Mouse (Mus musculus) E14TG2a.4 (cell line): ENCODE measurements around the gene Tbc1d17.
A peak's percentile ranks its signal among the peaks of the same experiment; 100 is the strongest.

Experiments
- H3K27me3 ChIP-seq: 2 replicates; pipeline ENCODE4 v1.6.1; 2014; ENCODE audit warnings: low read length, control low read depth; ENCODE audit not compliant: insufficient read depth
- H3K36me3 ChIP-seq: 2 replicates; pipeline ENCODE4 v1.6.1; 2014; ENCODE audit warnings: low read length, control low read depth; ENCODE audit not compliant: insufficient read depth
- H3K4me1 ChIP-seq: replicated peaks from 2 replicates; pipeline ENCODE4 v1.6.1; 2014; ENCODE audit warnings: low read depth, low read length, control low read depth
- H3K4me3 ChIP-seq: replicated peaks from 2 replicates; pipeline ENCODE4 v1.5.1; 2014; ENCODE audit warnings: mild to moderate bottlenecking, low read length
- H3K9me3 ChIP-seq: 2 replicates; pipeline ENCODE4 v1.6.1; 2014; ENCODE audit warnings: low read length, control low read depth
- CTCF ChIP-seq: conservative IDR thresholded peaks from 2 replicates; pipeline ENCODE4 v1.5.1; 2014; ENCODE audit warnings: low read length
- NANOG ChIP-seq: IDR thresholded peaks from 2 replicates; pipeline ENCODE4 v1.6.1; 2014; ENCODE audit warnings: borderline replicate concordance, low read length, mixed read lengths
- POU5F1 ChIP-seq: IDR thresholded peaks from 2 replicates; pipeline ENCODE4 v1.6.1; 2014; ENCODE audit warnings: low read length, borderline replicate concordance

Gene Tbc1d17

DNA sequence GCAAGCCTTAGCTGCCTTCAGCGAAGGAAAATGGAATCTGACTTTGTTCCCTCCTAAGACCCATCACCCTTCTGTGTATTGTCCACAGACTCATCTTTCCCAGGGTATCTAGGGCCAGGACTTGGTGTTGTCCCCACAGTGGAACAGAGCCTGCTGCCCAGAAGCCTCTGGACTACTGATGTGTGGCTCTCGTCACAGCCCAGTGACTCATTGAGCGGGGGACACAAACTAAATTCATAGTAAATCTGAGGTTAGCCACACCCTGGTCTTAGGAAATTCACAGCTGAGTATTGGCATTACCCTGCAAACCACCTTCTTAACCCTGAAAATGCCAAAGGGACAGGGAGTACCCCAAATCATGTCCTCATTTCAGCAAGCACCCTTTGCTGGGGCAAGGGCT lies 22.1 kb downstream of the Tbc1d17 start:
- Histone ChIP-seq H3K27me3 (no peaks in the 10 kb centered on the region), H3K4me3 (0 out of 2 replicates have a peak overlapping the region, but pooled peaks have one; percentile 8), H3K36me3 (peaks cover 90% of the 10 kb centered on the region)

DNA sequence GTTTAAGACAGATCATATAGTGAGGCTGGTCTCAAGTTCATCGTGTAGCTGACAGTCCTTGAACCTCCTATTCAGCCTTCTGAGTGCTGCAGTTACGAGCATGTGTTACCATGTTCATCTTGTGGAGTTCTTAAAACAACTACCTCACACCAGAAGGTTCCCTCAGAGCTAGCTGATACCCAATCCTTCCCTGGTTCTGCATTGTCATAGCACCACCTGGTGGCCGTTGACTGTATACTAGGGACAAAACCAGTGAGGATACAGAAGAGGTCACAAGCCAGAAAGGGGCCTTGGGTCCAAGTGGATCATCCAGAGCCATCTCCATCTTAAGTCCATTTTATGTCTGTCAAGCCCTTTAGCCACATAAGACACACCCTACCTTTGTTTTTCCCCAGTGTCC lies 24.0 kb downstream of the Tbc1d17 start:
- Histone ChIP-seq H3K4me1 (peaks cover 97% of the 10 kb centered on the region), H3K36me3 (peaks cover 90% of the 10 kb centered on the region), H3K27me3 (no peaks in the 10 kb centered on the region), H3K9me3 (no peaks in the 10 kb centered on the region), H3K4me3 (peak overlapping the region; percentile 27; the same call in 1 of the 2 replicates)
- TF ChIP-seq NANOG (no peak), CTCF (peak; percentile 67), POU5F1 (no peak)

More for the DNA sequence above, 22.1 kb downstream of the Tbc1d17 start:
- Histone ChIP-seq H3K9me3 (no peaks in the 10 kb centered on the region), H3K4me1 (peaks cover 97% of the 10 kb centered on the region)
- TF ChIP-seq CTCF (no peak), NANOG (no peak), POU5F1 (no peak)

DNA sequence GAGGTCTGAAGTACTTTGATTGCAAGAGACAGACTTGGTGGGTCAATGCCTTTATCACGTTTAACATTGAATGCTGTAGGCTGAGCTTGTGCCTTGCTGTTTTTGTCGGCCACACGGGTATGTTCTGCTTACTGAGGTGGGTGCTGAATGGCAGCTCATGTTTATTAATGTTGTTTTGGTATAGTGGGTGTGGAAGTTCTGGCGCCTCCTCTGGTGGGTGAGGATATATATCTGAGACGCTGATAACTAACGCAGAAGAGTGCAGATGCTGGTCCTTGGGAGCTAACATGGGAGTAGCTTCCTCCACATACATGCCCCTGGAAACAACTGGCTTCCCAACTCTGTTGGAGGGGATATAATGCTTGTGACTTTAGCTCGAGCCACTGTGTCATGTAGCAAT lies 25.5 kb downstream of the Tbc1d17 start:
- TF ChIP-seq NANOG: no peak
- no peak for TF ChIP-seq CTCF
- TF ChIP-seq POU5F1: no peak
- Histone ChIP-seq H3K36me3 (peaks cover 90% of the 10 kb centered on the region), H3K27me3 (no peaks in the 10 kb centered on the region), H3K4me1 (peaks cover 97% of the 10 kb centered on the region), H3K9me3 (no peaks in the 10 kb centered on the region), H3K4me3 (peak overlapping the region; percentile 27)

DNA sequence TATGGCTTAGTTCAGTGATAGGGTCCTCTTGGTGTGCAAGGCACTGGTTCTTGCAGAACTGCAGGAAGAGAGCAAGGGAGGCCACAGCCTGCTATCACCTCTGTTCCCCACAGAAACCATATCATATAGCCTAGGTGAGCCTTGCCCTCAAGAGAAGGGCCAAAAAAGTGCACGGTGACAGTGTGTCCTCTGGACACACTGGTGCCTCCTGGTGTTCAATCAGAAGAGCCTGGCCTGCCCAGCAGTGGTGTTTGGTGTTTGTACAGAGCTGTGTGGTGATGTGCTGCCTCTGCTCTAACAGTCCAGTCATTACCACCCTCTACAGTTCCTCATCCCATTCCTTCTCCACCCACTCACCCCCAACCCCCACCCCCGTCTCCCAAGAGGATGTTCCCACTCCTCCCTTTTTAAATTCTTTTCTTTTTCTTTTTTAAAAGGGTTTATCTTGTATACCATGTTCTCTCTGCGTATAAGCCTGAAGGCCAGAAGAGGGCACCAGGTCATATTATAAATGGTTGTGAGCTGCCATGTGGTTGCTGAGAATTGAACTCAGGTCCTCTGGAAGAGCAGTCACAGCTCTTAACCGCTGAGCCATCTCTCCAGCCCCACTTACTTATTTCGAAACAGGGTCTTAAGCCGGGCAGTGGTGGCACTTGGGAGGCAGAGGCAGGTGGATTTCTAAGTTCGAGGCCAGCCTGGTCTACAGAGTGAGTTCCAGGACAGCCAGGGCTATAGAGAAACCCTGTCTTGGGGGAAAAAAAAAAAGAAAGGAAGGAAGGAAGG lies 27.0 kb downstream of the Tbc1d17 start:
- peaks cover 94% of the 10 kb centered on the region for H3K4me1 ChIP-seq
- TF ChIP-seq POU5F1 (no peak), NANOG (no peak)
- no peaks in the 10 kb centered on the region for H3K9me3 ChIP-seq
- no peaks in the 10 kb centered on the region for H3K27me3 ChIP-seq
- peaks cover 85% of the 10 kb centered on the region for H3K36me3 ChIP-seq
- H3K4me3 ChIP-seq: peak overlapping the region; percentile 96

DNA sequence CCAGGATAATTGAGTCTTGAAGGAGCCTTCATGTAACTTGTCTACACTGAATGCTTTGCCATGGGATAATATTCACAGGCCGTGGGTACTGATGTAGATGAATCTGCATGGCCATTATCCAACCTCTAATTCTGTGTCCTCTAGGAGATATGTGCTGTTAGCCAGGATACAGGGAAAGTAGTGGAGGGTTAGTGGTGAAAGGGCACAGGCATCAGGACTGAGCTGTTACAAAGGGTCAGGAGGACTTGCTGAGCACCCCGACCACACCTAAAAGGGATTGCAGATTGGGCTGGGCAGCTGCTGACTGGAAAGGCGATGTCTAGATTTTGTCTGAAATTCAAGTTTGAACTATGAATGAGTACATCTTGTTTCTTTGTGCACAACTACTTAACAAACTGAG lies 28.4 kb downstream of the Tbc1d17 start:
- Histone ChIP-seq H3K4me3 (peak overlapping the region; percentile 96), H3K4me1 (peaks cover 81% of the 10 kb centered on the region), H3K27me3 (no peaks in the 10 kb centered on the region), H3K36me3 (peaks cover 72% of the 10 kb centered on the region), H3K9me3 (no peaks in the 10 kb centered on the region)
- TF ChIP-seq POU5F1: no peak
- TF ChIP-seq CTCF: no peak
- no peak for TF ChIP-seq NANOG

DNA sequence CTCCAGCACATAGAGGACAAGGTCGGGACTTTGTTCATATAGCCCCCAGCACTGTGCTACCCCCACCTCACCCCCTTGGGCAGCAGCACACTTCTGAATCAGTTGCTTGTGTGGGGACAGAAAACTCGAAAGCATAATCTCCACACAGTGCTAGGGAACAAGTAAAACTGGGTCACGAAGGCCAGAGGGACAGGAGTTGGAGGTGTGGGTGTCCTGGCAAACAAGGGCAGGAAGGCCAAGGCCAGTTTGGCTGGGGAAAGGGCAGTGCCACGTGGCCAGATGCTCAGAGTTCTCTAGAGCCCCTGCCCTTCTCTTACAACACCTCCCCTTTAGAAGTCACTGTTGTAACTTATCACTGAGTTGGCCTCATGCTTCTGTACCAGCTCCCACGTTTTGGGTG lies 29.0 kb downstream of the Tbc1d17 start:
- H3K4me3 ChIP-seq: peak overlapping the region; percentile 96
- TF ChIP-seq CTCF (no peak), NANOG (no peak), POU5F1 (no peak)
- peaks cover 66% of the 10 kb centered on the region for H3K36me3 ChIP-seq
- no peaks in the 10 kb centered on the region for H3K27me3 ChIP-seq
- peaks cover 80% of the 10 kb centered on the region for H3K4me1 ChIP-seq
- no peaks in the 10 kb centered on the region for H3K9me3 ChIP-seq

DNA sequence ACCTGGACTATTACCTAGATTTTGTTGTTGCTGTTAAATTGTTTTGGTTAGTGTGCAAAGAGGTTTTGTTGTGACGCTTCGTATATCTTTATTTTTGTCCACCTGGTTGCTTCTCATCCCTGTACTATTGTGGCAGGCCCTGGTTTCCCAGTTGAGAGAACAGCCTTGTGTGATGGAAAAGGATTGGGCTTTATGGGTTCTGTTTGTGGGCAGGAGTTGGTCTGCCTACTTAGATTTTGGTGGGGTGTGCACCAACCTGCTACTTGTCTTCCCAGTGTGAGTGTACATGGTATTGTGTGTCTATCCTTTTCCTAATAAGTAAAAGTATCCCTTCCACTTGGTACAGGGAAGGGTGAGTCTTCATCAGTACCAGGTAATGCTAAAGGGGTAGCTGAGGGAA lies 29.5 kb downstream of the Tbc1d17 start:
- no peaks in the 10 kb centered on the region for H3K9me3 ChIP-seq

DNA sequence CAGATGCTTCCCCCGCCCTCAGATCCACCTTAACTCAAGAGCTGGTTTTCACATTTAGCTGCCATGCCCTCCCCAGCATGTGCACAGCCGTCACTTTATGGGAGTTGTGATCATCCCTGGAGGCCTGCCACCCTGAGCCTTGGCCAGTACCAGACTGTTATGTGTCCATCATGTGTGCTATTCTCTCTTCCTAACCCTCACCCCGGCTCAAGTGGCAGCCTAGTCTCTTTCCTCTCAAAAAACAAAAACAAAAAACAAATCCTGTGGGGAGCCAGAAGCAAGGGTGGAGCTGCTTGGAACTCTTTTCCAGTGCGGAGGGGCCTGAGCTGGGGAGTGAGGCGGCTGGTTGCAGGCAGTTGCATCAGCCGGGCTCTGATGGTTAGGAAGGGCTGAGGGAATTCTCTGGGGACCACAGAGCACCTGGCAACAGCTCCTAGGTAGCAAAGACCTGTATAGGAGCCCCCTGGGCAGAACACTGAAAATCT lies 30.1 kb downstream of the Tbc1d17 start:
- Histone ChIP-seq H3K27me3 (no peaks in the 10 kb centered on the region), H3K4me1 (peaks cover 74% of the 10 kb centered on the region), H3K36me3 (peaks cover 59% of the 10 kb centered on the region), H3K9me3 (no peaks in the 10 kb centered on the region), H3K4me3 (peak overlapping the region; percentile 96)
- TF ChIP-seq NANOG (no peak), POU5F1 (no peak), CTCF (no peak)

More for the DNA sequence above, 29.5 kb downstream of the Tbc1d17 start:
- H3K4me3 ChIP-seq: peak overlapping the region; percentile 96
- TF ChIP-seq CTCF (no peak), NANOG (no peak), POU5F1 (no peak)
- H3K27me3 ChIP-seq: no peaks in the 10 kb centered on the region
- peaks cover 80% of the 10 kb centered on the region for H3K4me1 ChIP-seq
- H3K36me3 ChIP-seq: peaks cover 62% of the 10 kb centered on the region
